Mouse (Mus musculus): ENCODE measurements at regions not wholly inside any gene's neighbourhood (a gene's known extent, or its start where the extent isn't known, plus 50 kb on each side); places are given as distances from the start of the nearest gene placed in this dataset.
"Not testable (repeated sequence)": the region's sequence is repeated elsewhere in the genome, so short reads cannot be mapped to it uniquely, and the experiment has no call there.

GRCm38 (mm10) chr16:8914183-8914582, 84.3 kb downstream of the 1810013L24Rik start:
- intact Hi-C loops (cut with DNase I); DNase-seq: not testable (repeated sequence)

DNA sequence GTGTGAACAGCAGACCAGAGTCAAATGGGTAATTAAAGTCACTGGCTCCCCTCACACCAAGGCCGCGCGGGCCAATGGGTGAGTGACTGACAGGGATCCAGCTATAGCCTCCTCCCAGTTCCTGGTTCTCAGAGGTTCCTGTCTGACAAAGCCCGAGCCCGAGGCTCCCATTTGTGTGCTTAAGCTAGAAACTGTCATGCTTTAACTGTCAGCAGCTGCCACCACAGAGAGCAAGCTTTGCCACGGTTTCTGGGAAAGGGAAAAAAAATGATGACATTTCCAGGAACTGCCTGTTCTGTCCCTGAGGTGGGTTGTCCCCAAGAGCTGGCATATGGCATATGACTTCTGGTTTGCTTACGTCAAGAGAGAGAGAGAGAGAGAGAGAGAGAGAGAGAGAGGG, 86.2 kb downstream of the 1810013L24Rik start:
- DNase-seq = no peak
- intact Hi-C loops (cut with DNase I) = no loop called here

GRCm38 (mm10) chr16:8918741-8919535, 89.0 kb downstream of the 1810013L24Rik start:
- intact Hi-C loops (cut with DNase I) = no loop called here
- no peak for DNase-seq

DNA sequence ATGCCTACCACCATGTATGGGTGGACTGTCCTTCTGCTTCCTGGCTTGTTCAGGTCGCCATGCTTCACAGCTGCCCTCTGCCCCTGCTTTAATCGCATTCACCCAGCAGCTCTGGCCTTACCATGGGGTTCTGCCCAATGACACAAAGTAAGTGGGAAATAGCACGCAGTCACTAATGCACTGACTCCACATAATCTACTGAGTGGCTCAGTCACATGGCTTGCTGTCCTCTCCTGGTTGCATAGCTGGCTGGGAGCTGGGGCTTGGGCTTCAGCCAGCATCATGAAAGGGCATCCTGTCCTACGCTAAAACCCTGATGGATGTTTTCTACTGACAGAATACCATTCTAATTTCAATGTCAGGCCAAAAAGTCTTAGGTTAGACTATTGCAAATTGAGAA, 94.8 kb downstream of the 1810013L24Rik start:
- intact Hi-C loops (cut with DNase I) = no loop called here
- DNase-seq = no peak

- intact Hi-C loops (cut with DNase I) = no loop called here
- no peak for DNase-seq
These were observed 102.1 kb downstream of the 1810013L24Rik start for GRCm38 (mm10) chr16:8931961-8932360.

- intact Hi-C loops (cut with DNase I) = no loop called here
- no peak for DNase-seq
These were observed 103.2 kb downstream of the 1810013L24Rik start for GRCm38 (mm10) chr16:8933121-8933520.

DNA sequence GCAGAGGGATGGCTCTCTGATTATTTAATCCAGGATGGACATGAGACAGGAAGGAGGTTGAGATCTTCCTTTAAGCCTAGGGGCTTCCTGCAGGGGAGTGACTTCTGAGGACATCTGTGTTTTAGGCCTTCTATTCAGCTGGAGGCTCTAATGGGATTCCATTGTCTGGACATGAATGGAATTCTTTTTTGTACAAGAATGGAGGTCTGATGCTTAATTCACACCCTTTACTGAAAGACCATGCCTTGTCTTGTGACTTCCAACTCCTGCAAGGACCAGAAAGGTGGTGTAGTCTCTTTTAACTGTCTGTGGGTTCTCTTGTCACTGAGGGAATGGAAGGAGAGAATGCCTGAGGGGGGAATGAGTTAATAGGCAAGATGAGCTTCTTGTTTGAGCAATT, 106.5 kb downstream of the 1810013L24Rik start:
- no peak for DNase-seq
- intact Hi-C loops (cut with DNase I) = loop anchor here (1.0 kb wide), 1 partner anchor 39 kb away; no protein-coding TSS in a partner anchor

GRCm38 (mm10) chr16:8938516-8938915, 108.6 kb downstream of the 1810013L24Rik start:
- DNase-seq = peak; percentile 7 to 20
- intact Hi-C loops (cut with DNase I) = no loop called here

- no peak for DNase-seq
- intact Hi-C loops (cut with DNase I) = no loop called here
These were observed 109.2 kb downstream of the 1810013L24Rik start for GRCm38 (mm10) chr16:8939136-8939535.

DNA sequence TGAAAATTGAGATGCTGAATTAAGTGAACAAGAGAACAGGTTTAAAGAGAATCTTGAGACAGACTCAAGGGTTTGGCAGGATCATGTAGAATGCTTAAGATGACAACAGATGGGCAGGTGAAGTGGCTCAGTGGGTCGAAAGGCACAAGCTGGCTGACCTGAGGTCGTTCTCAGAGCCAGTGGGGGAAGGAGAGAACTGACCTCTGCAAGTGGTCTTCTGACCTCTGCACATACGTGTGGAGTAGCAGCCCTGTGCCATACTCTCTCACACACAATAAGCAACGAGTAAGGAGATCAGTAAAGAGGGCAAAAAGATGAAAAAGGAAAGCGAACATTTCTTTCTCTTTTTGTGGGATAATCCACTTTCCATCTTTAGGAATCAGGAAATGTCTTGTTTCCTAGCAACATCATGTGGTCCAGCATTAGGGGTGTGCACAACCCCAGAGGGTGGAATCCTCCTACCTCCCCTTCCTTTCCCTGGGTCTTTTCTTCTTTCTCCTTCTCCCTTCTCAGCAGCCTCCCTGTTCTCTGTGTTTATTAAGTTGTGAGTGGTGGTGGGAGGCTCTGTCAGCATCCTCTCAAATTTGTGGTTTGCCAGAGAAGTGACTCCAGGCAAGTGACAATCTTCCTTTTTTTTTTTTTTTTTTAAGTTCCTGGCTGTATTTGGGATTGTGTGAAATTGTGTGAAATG, 114.7 kb downstream of the 1810013L24Rik start:
- intact Hi-C loops (cut with DNase I) = no loop called here
- no peak for DNase-seq

DNA sequence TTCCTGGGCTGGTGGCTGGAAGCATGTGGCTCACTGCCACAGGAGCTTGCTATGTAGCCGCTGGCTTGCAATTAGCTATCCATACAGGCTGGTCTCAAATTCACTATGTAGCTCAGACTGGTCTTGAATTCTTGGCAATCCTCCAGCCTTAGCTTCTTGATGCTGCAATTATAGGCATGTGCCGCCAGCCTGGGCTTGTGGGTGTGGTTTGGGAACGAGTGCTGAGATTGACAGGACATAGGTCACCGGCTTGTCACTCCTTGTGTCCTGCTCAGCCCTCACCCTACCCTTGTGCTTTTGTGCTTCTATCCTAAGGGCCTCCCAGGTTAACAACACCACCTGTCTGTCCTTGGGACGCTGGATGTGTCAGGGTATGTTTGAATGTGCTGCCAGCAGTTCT, 117.9 kb downstream of the 1810013L24Rik start:
- no peak for DNase-seq
- intact Hi-C loops (cut with DNase I) = no loop called here

- no peak for DNase-seq
- intact Hi-C loops (cut with DNase I) = no loop called here
These were observed 121.4 kb downstream of the 1810013L24Rik start for GRCm38 (mm10) chr16:8951156-8951899.

DNA sequence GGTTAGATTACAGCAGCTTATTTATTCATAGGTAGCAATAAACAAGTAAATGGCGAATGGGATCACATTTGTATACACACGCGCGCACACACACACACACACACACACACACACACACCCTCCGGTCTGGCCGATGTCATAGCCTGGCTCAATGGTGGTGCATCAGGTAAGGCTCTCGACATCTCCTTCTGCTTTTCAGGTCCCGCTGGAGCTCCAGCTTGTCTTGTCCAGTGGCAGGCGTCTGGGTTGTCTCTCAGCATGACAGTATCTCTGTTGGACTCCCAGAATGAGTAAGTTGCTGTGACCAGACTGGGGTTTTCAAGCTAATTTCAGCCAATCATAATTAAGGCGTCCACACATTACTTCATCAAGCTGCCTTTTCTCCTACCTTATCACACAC, 131.8 kb downstream of the 1810013L24Rik start:
- intact Hi-C loops (cut with DNase I) = no loop called here
- DNase-seq = no peak

- intact Hi-C loops (cut with DNase I) = no loop called here
- DNase-seq = no peak
These were observed 163.8 kb downstream of the 1810013L24Rik start for GRCm38 (mm10) chr16:8993521-8994250.

DNA sequence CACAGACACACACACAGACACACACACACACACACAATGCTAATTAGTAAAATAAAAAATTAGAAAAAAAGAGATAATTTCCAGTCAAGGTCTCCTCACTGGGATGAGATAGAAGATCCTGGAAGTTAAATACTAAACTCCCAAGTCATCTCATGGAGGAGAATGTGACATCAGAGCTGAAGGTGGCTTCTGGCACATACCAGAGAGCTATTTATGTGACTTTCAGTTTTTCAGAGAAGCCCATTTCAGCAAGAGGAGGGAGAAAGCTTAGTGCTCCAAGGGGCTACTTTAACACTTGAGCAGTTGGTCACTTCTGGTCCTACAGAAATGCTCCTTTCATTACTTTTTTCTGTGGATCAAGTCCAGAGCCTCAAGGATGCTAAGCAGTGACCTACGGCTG, 164.6 kb downstream of the 1810013L24Rik start:
- no peak for DNase-seq
- intact Hi-C loops (cut with DNase I) = no loop called here

DNA sequence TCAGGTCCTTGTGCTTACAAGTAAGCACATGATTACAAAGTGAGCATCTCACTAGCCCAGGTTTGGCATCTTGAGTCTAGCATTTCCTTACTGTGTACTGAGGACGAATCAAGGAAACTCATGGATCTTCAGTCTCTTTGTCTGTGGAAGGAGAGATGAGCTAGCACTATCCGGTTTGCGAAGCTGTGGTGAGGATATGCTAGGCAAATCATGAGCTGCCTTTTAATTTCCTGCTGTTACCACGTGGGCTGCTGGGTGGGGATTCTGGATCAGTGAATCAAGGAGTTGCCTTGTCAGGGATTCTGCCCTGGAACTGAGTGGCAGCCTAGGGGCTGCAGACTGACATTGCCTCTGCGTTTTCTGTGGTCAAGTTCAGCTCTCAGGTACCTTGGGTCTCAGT, 167.3 kb downstream of the 1810013L24Rik start:
- intact Hi-C loops (cut with DNase I) = loop anchor here (5.0 kb wide), 1 partner anchor 115 kb away; no protein-coding TSS in a partner anchor
- no peak for DNase-seq

GRCm38 (mm10) chr16:9004012-9004411, 174.1 kb downstream of the 1810013L24Rik start:
- no peak for DNase-seq
- intact Hi-C loops (cut with DNase I) = no loop called here

GRCm38 (mm10) chr16:9005933-9006332, 176.0 kb downstream of the 1810013L24Rik start:
- intact Hi-C loops (cut with DNase I) = loop anchor here (5.0 kb wide), 1 partner anchor 986 kb away; no protein-coding TSS in a partner anchor
- no peak for DNase-seq

GRCm38 (mm10) chr16:9009361-9010083, 179.6 kb downstream of the 1810013L24Rik start:
- intact Hi-C loops (cut with DNase I) = loop anchor here (5.0 kb wide), 1 partner anchor 983 kb away; no protein-coding TSS in a partner anchor
- DNase-seq = peak; percentile 54 to 60

DNA sequence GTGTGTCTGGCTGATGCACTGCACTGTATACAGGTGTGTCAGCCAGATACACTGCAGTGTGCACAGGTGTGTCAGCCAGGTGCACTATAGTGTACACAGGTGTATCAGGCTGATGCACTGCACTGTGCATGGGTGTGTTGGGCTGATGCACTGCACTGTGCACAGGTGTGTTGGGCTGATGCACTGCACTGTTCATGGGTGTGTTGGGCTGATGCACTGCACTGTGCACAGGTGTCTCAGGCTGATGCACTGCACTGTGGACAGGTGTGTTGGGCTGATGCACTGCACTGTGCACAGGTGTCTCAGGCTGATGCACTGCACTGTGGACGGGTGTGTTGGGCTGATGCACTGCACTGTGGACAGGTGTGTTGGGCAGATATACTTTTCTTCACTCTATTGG, 181.2 kb downstream of the 1810013L24Rik start:
- intact Hi-C loops (cut with DNase I) = no loop called here
- no peak for DNase-seq
